In genomic region chr5:50733711-50734110, GRCm38 (mm10) we compare ENCODE assay signal across 25 mouse cellular contexts.
DNase-seq lines count a peak whose midpoint lies in the region; ATAC-seq and TF ChIP-seq lines count a peak whose summit lies in the region.
"Had no signal": no experiment of that assay in that cellular context is flagged by ENCODE, and none has a peak within 500 bp of the region (broad histone marks: within the 10 kb centered on the region; RNA-seq: fewer than 3 reads in every experiment).

No protein-coding gene starts in this region.

- no peak overlapping the region for H3K9ac ChIP-seq in hindbrain, postnatal 0 days (replicated peaks; ENCODE audit: low read length)

- H3K4me2 ChIP-seq in hindbrain, postnatal 0 days (ENCODE audit: low read depth, low read length): no peak overlapping the region

- 63% methylated on average over 3 of the region's 3 CpGs for WGBS in hindbrain, postnatal 0 days

- no peaks in the 10 kb centered on the region for H3K4me1 ChIP-seq in hindbrain, postnatal 0 days (ENCODE audit: insufficient read depth, low read length)

- DNase-seq in retina, embryonic 14.5 days (ENCODE audit: low spot score): peak; percentile 1
- DNase-seq in retina, postnatal 1 day: no peak
- DNase-seq in 3134 (ENCODE audit: extremely low read depth, insufficient read length, low spot score) (peak; percentile 23), 3T3-L1 (ENCODE audit: low read depth, low spot score) (peak; percentile 62)
- peak; percentile 59 for DNase-seq in Muller cell, postnatal 12 days (ENCODE audit: inconsistent ontology term)
- DNase-seq in hindbrain, postnatal 0 days (ENCODE audit: low spot score): no peak
- DNase-seq in thymus, postnatal 4 days: no peak
- no peak for DNase-seq in layer of hippocampus, postnatal 36 days
- DNase-seq: adrenal gland, adult 2 months; adrenal gland, adult 8-10 months; adrenal gland, postnatal 10 days; adrenal gland, postnatal 14 days; adrenal gland, postnatal 25 days; adrenal gland, postnatal 36 days; B cell, adult 2 months; cerebellum, adult 11 months; cerebellum, adult 11-12 months; cerebellum, adult 18-20 months; cerebellum, adult 2 months; cerebellum, adult 8-10 months had no signal

- no peaks in the 10 kb centered on the region for H3K9me3 ChIP-seq in hindbrain, postnatal 0 days (ENCODE audit: low read length)

- ATAC-seq in hindbrain, postnatal 0 days: no peak
- ATAC-seq: activated CD4-positive, CD25-positive, alpha-beta regulatory T cell, adult 4 months; CD4-positive, CD25-positive, alpha-beta regulatory T cell, adult 4 months; Patski had no signal

- H3K27me3 ChIP-seq in hindbrain, postnatal 0 days (ENCODE audit: insufficient read depth, low read length): no peaks in the 10 kb centered on the region
- H3K27me3 ChIP-seq: CH12.LX had no signal

- H3K36me3 ChIP-seq in hindbrain, postnatal 0 days (ENCODE audit: insufficient read depth, low read length): no peaks in the 10 kb centered on the region
- H3K36me3 ChIP-seq: G1E had no signal

- no peak for TF ChIP-seq CTCF in hindbrain, postnatal 0 days (IDR thresholded peaks at IDR 0.05; ENCODE audit: low read depth)

- no peak overlapping the region for H3K27ac ChIP-seq in hindbrain, postnatal 0 days

- H3K4me3 ChIP-seq in hindbrain, postnatal 0 days (ENCODE audit: low read length): no peak overlapping the region

Comparison
In these comparisons a context has a peak if more than half of its experiments do, and no peak if none do; other contexts are left out.
1. DNase-seq: peak in retina, embryonic 14.5 days (single experiment), 3134 (single experiment), 3T3-L1 (single experiment) and Muller cell, postnatal 12 days (single experiment); none in retina, postnatal 1 day (single experiment), hindbrain, postnatal 0 days (single experiment), thymus, postnatal 4 days (single experiment) and layer of hippocampus, postnatal 36 days (0 of 2).